Mouse (Mus musculus): ENCODE results near the gene Tsc22d1. TPM values are rescaled to one million over a fixed set of nuclear protein-coding genes. Genes with fewer than 3 reads are reported as not detected.

Gene Tsc22d1
- total RNA-seq, 4 experiments from 2014 or later, result 338 to 435 (median 378) TPM

DNA sequence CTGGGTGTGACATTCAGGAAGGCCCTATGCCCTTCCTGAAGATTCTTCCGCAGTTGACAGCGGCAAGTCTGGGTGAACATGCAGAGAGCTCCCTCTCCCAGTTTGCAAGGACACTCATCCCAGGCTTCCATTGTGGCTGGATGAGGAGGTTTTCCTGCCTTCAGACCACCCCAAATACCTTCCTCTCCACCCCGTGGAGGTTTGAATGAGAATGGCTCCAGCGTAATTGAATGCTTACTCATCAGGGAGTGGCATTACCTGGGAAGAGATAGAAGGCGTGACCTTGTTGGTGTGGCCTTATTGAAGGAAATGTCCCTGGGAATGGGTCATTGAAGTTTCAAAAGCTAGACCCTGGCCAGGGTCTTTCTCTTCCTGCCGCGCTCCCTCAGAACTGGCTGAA is 100.9 kb downstream of the Tsc22d1 start:
- no peak for DNase-seq (ENCODE audit: low spot score)

DNA sequence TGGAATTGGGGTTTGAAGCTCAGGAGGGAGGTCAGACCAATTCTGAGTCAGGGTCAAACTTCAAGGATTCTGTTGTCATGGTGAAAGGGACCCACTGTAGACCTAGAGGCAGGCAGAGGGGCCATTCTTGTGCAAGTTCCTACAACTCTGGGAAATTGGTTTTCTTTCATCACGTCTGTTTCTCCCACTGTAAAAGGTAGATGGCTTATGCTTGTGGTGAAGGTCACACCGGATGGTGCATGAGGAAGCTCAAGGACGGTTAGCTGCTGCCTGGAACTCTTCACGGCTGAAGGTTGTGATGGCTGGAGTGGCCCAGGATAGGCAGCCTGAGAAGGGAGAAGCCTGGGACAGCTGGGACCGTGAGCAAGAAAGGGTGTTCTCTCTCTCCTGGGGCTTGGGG is 103.5 kb downstream of the Tsc22d1 start:
- DNase-seq (ENCODE audit: low spot score), result no peak

DNA sequence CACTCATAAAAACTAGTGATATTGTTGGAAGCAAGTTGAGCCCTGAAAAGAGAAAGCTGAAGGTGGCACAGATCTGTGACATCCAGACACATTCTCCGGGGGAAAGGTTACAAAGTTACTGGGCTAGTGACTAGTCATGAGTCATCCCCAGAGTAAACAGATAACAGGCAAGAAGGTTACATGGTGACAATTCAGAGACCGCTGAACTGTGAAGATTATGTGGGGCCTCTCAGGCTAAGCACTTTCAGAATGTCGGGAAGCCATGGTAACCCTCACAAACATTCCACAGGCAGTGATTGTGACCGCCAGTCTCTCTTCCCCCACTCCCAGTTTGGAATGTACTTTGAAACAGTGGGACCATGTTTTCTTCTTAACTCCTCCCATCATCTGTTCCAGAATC is 105.8 kb downstream of the Tsc22d1 start:
- no peak for DNase-seq (ENCODE audit: low spot score)

DNA sequence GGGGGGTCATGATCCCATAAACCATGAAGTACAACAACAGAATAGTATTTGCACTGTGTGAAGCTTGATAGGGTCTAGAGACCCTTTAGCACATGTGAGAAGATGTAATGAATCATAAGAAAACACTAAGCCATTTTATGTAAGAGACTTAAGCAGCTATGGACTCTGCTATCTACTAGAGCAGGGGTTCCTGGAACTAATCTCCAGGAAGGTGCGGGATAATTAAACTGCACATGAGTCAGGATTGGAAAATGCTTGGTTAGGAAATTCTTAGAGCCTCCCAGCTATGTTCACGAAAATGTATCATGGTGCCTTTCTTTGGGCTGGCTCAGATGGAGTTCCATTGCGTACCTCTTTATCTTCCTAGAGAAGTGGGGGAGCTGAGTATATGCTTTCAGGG is 106.5 kb downstream of the Tsc22d1 start:
- no peak for DNase-seq (ENCODE audit: low spot score)

DNA sequence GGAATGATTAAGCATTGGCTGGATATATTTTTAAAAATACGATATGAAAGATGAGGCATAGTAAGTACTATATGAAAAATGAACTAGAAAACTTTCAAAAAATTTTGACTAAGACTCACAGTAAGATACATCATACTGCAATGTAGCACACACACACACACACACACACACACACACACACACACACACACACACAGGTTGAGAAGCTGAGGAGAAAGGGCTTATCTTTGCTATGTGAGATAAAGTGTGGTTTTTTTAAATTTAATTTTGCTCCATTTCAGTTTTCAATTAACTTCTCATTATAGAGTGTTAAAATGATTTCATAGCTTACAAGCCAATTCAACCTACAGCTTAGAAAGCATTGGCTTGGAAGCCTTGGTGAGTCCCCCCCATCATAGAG is 108.6 kb downstream of the Tsc22d1 start:
- DNase-seq (ENCODE audit: low spot score), result no peak

DNA sequence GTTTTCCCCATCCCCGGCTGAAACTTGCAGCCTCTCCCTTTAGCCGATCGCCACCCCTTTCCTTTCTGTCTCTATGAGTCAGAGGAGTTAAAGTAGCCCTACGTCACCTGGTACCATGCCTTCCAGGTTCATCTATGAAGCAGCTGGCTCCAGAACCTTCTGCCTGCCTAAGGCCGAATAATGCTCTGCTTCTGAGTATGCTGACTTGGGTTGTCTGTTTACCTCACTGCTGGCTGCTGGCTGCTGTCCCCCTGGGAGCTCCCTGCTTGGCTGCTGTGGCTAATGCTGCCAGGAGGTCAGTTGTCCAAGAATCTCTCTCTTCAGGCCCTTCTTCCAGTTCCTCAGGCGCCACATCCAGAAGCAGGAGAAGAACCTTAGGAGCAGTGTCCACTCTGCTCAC is 111.7 kb downstream of the Tsc22d1 start:
- DNase-seq (ENCODE audit: low spot score), result peak; percentile 28

DNA sequence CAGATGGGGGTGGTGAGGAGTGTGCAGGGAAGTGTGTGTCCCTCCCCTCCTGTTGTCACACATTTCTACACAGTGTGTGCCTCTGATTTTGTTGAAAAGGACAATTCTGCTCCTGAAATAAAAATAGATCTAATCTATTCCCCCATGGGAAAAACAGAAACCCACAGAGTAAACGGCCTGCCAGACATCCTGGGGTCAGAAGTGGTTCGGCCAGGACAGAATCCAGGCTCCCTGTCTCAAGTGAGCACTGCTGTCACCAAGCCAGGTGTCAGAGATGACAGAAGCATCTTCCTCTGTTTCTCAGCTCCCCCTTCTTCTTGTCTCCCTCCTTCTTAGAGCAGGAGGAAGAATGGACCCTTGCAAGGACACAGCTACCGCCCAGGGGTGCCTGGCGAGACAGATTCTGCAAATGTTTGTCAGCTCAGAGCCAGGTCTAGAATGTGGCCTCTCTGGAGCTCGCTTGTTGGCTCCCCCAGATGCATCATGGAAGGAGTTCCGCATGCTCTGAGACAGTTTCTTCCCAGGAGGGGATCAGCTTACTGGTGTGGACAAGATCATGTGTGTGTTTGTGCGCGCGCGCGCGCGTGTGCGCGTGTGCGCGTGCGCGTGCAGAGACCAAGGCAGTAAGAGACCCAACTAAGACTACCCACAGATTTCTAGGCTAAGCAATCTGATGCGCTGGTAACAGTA is 112.4 kb downstream of the Tsc22d1 start:
- peak; percentile 51 for DNase-seq (ENCODE audit: low spot score)

DNA sequence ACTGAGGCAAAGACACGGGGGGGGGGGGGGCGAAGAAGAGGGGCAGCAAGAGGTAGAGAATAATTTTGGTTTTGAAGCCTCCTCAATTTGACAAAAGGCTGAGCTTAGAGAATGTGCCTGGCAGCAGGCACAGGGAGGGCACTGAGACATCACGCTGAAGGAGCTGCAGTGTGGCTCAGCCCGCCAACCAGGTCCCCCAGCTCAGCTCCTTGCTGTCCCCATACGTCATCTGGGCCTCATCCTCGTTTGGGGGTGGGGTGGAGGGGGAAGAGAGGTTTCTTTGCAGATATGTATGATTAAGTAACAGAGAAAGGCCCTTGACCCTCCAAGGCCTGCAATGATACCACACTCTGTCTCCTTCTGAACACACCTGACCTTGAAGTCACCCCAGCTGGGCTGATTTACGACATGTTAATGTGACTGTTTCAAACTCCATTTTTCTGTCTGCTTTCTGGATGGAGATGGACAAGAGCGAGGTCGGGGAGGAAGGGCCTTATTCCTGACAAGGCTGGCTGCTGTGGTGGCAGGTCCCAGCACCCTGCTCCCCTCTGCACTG is 113.1 kb downstream of the Tsc22d1 start:
- no peak for DNase-seq (ENCODE audit: low spot score)

DNA sequence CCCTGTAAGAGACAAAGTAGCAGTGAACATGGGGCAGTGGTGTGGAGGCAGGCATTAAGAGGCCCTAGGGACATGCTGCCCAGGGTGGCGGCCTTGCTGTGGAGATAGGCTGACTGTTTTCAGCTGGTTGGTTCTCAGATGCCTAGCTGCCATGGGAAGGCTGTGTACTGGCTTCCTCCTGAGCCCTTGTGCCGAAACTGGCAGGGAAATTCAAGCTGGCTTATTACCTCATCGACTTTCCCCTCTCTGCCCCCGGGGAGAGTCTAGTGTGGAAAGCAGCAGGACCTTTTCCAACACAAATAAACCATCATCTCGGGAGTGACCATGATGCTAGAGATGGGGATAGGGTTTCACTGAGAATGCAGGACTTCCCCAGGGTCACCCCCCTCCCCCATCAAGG is 113.9 kb downstream of the Tsc22d1 start:
- DNase-seq (ENCODE audit: low spot score), result peak; percentile 16

DNA sequence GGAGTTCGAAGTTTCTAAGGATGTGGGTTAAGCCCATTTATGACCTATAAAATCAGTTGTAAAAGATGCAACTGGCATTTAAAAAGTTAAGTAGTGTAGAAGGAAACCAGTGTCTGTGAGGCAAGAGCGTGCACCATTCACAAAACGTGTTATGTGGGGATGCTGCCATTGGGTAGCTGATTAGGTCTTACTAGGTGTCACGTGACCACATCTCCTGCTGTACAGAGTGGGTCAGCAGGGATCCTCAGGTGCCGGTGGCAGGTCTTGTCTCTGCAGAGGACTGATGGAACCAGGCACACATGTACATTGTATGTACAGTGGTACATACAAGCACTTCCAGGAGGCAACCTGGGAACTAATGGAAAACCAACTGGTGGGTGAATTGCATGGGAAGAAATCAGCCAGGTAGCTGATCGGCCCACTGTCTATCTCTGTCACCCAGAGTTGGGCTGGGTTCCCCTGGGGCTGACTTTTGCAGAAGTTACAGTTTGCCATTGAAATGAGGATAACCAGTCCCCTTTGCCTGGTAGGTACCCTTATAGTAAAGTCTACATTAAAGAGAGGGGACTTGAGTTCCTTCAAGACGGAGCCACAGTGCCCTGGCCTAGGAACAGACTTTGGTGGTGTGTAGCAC is 116.4 kb downstream of the Tsc22d1 start:
- no peak for DNase-seq (ENCODE audit: low spot score)

DNA sequence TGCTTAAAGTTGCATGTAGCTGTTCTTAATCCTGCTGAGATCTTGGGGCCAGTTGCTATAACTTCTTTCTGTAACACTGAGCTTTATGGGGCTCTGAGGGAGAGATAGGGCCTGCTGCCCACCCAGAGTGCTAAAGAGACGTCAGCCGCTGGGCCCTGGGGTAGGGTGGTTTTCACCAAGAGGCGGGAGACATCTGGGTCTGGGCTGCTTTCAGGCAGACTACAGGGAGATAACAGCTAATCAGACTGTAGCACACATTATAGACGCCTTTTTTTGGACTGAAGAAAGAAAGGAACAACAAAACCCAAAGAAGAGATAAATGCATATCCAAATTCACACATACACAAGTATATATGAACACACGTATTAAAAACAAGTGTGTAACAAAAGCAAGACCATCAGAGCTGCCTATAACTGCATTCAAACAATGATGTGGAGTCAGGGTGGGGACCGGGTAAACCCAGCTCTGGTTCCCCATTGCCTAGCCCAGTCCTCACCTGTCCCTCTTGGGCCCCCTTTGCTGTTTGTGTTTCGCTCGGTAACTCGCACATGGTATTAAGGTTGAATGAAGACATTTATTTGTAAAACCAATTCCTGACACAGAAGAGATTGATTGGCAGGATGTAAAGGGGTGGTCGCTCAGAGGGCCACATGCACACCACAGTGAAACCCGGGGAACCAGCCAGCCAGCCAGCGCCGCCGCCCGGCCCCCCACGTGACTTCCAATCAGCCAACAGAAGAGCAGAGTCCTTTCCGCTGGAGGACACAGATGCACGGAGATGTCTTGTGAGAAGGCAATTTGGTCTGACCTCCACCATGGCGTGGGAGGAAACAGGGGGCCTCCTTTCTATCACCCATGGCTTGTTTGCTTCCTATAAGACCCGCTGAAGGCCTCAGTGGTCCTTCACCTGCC is 117.8 kb downstream of the Tsc22d1 start:
- DNase-seq (ENCODE audit: low spot score), result no peak

DNA sequence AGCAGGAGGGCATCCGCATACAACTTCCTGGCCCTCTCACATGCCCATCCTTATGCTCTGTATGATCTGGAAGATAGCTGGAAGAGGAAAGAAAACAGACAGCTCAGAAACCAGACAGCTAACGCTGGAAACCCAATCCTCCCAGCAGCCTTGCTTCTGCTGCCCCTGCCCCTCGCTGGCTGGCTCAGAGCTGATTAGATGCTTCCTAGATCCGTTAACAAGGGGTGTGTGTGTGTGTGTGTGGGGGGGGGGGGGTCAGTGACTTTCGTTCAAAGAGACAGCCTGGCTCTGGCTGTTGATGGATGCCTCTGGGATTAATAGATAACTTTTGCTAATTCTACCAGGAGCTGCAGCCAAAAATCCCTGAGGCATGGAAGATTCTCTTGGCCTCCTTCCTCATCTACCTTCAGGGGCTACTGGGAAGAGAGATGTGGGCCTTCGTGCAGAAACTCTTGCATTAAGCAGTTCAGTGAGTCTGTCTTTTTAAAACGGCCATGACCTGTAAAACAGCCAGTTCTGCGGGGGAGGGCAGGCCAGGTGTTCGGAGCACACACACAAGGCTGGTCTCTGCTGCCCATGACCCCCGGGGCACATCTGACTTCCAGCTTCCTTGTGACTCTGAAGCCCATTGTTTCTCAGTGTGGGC is 118.5 kb downstream of the Tsc22d1 start:
- DNase-seq (ENCODE audit: low spot score), result no peak

DNA sequence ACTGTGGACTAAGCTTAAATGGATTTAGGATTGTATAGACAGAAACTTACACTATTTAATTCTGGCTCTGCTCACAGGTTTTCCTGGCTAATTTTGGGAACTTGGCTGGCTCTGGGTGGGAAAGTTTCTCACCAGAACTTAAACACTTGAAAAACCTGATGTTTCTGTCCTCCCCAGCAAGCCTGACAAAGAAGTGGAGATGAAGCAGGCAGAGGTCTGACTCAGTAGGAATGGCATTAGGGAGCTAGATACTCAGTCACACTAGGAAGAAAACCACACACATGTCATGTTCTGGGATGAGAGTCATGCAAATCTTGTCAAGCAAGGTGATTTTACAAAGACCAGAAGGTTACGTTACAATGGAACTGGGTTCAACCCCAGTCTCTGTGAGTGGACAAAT is 120.3 kb downstream of the Tsc22d1 start:
- no peak for DNase-seq (ENCODE audit: low spot score)

DNA sequence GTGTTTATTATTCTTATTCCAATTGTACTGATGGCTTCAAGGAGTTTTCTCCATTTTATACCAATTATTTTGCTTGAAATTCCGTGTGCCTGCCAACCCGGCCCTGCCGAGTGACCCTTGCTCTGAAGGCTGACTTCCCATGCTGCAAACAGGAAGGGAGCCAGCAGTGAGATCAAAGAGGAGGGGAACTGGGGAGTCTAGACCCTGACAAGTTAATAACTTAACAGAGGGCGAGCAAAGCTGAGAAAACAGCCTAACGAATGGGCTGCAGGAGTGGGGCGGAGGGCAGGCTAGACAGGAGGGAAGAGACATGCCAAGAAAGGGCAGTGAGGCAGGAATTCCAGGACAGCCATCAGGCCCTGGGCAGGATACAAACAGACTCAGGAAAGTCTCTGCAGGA is 122.2 kb downstream of the Tsc22d1 start:
- no peak for DNase-seq (ENCODE audit: low spot score)

DNA sequence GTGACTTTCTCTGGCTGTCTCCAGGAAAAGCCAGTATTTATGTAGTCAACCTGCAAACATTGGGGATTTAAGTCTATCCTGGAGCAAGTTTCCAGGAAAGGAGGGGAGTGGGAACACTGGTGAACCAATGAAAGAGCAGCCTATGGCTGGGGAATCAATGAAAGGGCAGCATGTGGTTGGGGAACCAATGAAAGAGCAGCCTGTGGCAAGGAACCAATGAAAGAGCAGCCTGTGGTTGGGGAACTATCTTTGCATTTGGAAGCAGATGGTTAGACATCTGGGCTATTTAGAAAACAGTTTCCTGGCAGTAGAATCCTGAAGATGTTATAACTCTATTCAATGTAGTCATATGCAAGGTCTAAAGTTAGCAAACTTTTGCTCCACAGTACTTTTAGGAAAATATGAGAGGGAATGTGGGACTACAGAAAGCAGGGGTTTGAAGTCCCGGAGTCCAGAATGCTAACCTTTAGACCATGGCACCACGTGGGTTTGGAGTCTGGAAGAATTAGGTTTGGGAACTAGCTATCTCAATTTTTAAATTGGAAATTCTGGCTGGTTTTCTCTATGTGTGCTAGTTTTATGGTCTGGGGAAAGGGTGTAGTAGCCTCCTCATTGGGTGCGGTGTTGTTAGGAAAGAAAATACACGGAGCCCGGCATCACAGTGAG is 125.4 kb downstream of the Tsc22d1 start:
- no peak for DNase-seq (ENCODE audit: low spot score)

DNA sequence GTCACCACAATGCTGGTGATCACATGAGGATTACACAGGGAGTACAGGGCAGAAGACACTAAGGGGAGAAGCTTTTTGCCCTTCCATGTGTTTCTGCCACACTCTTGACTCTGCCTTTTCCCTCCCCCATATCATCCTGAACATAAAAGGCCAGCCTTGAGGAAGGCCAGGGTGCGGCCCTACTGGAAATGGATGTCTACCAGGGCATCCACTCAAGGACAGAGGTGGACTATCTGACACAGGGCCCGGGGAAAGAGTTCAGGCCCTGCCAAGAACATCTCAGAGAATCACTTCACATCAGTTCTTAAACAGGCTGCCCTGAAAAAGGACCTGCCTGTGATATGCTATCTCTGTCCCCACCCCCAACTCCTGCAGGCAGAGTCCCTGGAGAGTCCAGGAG is 126.6 kb downstream of the Tsc22d1 start:
- DNase-seq (ENCODE audit: low spot score), result no peak

DNA sequence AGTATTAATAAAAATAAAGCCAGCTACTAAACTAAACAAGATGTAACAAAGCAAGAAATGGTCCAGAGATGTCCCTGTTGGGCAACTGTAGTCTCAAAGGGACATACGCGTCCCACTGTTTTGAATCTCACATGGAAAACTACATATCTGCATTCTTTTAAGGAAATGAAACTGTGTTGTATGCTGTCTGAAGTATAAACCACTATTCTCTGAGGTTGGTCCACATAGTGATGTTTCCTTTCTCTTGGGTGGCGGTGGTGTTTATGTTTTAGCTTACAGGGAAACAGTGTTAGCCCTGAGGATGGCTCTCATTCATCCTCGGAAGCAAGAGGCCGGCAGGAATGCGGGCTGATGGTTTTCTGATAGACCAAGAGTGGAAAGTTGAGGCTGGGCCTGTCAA is 129.4 kb downstream of the Tsc22d1 start:
- DNase-seq (ENCODE audit: low spot score), result no peak

DNA sequence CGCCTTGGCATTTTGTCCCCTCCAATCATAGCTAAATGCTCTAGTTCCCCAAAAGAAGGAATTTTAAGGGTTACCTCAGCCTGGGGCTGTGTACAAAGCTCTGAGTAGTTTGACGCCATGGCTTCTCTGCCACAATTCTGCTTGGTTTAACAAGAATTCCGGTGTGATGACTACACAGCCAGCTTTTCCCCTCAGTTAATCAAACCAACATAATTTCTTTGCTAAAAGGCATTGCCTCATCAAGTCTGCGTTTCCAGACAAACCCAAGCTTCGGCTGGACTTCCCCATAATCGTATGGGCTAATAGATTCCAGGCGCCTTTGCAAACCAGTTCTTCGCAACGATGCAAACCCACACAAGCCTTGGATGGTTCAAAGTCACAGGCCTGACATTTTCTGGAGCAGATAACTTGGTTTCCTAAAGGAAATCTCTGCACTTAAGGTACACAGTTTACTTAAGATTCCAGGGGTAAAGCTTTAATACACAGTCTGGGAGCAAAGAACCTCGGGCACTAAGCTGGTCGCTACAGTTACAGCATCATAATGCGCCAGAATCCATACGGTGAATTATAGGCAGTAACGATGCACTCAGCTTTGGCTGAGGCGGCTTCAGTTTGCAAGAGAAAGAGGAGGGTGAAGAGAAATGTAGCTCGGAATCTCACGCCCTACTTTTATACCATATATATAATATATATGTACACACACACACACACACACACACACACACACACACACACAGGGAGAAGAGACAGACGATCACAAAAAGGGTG is 140.7 kb downstream of the Tsc22d1 start:
- DNase-seq (ENCODE audit: low spot score), result no peak

DNA sequence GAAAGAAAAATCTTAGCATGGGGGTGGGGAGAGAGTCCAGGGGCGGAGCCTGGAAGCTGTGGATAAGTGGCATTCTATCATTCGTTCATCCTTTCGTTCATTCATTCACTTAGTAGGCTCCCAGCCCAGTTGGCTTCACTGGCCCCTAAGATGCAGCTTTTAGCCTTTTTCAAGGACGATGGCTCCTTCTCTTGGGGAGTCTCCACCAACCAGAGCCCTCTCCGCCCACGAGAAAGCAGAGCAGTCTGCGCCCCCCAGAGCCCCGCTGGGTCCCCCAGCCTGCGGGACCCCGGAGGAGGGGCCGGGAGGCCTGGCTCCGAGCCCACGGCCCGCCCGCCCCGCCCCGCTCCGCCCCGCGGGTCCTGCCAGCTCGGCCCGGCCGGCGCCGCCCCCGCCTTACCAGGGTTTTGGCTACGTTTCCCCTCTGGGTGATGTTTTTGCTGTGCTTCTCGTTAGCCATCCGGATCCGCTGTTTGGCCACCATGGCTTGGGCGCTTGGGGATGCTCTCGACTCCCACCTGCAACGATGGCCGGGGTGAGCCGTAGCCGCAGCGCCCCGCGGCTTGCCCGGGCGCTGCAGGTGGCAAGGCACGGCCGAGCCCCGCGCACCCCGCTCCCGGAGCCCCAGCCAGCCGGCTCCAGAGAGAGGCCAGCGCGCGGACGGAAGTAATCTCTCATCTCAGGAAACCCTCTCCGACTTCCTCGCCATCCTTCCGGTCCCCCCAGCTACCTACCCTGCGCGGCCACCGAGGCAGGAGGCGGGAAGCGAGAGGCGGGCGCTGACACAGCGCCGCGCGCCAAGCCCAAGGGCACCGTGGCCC is 141.5 kb downstream of the Tsc22d1 start:
- peak; percentile 33 for DNase-seq (ENCODE audit: low spot score)

DNA sequence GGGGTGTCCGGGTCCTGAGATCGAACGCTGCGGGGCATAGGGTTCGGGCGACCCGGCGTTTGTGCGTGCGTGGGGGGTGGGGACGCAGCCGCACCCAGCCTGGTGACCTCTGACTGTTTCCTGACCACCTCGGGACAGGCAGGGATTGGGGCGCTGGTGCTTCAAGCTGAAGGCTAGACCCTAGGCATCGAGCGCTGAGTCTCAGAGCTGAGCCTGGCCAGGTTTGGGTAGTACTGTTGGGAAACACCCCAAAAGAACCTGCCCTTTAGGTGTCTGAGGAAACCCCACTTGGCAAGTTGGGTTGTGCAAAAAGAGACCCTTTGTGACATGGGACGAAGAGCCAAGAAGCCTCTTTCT is 142.1 kb downstream of the Tsc22d1 start, which contains the start of gene Serp2:
TSS of gene Serp2 (minus strand) at position 38 of the 357 bp plus-strand sequence.
- DNase-seq (ENCODE audit: low spot score), result no peak
